Mouse (Mus musculus): ENCODE data around the gene Hoxa1.

The Hoxa1 gene

DNA sequence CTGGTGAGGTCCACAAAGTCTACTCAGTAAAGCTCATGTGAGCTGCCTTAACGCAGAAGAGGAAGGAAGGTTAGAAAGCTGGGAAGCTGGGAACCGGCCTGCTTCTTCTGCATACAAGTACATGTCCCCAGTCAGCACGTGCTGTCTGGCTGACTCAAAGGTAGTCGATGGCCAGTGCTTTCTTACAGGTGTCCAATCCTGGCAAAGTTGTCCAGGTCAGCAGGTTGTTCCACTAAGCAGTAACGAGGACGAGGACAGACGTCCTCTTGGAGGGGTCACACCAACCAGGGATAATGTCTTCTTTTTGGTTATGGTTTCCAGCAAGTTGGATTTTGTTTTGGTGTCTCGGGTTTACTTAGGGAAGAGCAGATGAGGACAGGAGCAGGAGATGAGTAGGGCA lies 31.8 kb upstream of the Hoxa1 start:
- DNase-seq (ENCODE audit: low read depth, low spot score) = no peak

DNA sequence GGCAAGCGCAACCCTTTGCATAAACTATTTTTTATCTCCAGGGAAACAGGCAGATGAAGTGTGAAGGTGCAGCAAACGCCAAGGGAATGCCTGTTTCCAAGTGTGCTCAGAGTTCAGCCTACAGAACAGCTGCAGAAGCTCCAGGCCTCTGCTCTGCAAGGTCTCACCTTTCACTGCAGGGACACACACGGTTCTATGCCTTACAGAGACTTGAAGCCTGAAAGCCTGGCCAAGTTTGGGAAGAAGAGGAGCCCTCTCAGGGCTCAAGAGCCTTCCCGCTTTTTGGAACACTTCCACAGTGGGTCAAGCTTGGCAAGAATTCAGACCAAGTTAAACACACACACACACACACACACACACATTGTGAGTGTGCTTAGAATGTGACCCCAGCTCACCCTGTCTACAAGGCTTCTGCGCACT lies 31.1 kb upstream of the Hoxa1 start:
- no peak for DNase-seq (ENCODE audit: low read depth, low spot score)

- DNase-seq (ENCODE audit: low read depth, low spot score) = no peak
Measured at GRCm38 (mm10) chr6:52186500-52186899, 28.4 kb upstream of the Hoxa1 start.

- no peak for DNase-seq (ENCODE audit: low read depth, low spot score)
Measured at GRCm38 (mm10) chr6:52185834-52186233, 27.7 kb upstream of the Hoxa1 start.

DNA sequence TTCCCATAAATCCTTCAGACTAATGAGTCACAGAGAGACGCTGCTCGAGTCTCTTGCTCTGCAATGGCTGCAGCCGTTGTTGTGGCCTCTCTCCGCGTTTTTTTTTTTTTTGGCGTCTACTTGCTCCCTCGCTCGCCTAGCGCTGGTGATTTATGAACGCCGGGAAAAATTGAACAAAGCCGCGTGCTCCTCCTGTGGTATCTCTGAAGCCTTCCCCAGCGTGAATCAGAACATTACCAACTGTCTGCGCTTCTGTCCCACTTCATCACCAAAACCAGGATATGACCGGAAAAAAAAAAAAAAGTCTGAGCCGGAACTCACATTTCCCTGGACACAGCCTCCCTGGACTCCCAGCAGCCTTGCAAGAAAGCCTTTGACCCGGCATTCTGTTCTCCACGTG lies 27.1 kb upstream of the Hoxa1 start:
- no peak for DNase-seq (ENCODE audit: low read depth, low spot score)

DNA sequence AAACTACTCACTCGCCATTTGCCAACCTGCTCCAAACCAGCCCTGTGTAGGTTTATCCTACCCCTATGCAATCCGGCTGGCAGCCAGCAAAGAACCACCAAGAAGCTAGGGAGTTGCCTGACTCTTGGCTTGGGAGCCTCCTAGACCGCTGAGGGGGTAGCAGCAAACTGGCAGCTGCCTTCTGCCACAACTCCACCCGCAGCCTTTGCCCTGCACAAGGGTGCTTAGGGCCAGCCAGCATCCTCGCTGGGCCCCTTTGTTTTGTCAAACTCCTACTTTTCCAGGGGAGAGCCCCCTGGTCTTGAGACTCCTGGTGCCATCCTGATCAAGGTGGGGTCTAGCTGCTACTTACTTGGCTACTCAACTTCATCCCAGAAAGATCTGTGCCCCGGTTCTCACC lies 26.6 kb upstream of the Hoxa1 start:
- no peak for DNase-seq (ENCODE audit: low read depth, low spot score)

DNA sequence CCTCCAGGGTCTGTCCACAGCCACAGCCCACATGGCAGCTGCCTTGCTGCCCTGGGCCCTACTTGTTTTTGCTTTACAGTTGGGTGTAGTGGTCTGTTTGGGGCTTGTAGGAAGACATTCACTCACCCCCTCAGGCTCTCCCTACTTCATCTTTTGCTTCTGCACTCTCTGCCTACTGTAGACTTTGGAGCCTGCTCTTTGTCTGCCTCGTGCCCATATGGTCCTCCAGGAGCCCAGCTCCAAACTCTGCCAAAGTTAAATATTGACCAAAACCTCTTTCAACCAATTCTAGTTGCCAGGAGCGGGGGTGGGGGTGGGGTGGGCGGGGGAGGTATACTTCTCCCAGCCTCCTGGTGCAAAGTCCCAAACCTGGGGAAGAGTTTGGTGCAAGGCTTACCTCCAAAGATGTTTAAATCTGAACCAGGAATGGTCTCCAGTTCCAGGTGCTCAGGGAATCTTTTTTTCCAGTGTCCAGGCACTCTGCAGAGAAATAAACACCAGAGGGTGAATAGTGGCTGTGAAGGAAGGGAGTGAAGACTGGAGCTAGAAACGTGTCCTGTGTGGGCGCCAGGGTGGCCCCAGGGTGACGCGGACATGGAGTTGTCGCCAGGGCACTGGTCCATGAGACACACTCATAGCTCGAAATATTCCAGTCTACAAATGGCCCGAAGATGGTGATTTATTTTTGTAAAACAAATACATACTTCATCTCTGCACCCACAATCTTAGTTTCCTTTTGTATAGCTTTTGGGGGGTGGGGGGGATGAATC lies 25.4 kb upstream of the Hoxa1 start:
- DNase-seq (ENCODE audit: low read depth, low spot score) = no peak

- no peak for DNase-seq (ENCODE audit: low read depth, low spot score)
Measured at GRCm38 (mm10) chr6:52182793-52183192, 24.7 kb upstream of the Hoxa1 start.

GRCm38 (mm10) chr6:52182030-52182429 lies 23.9 kb upstream of the Hoxa1 start:
- DNase-seq (ENCODE audit: low read depth, low spot score) = no peak

DNA sequence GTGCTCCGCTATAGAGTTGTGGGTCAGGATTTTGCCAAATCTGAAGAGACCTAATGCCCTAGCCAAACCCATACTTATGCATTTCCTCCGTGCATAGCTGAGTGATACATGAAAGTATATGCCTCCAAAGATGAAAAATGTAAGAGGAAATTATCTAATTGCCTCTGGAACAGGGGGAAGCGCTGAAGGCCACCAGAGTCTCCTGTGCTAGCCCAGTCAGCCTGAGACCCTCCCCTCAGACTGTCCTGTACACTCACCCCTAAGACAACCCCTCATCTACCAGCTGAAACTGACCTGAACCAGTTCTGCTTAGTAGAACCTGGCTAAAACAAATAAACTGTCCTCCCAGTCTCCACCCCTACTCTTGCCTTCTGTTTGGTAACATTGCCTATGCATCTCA lies 22.6 kb upstream of the Hoxa1 start:
- DNase-seq (ENCODE audit: low read depth, low spot score) = no peak

DNA sequence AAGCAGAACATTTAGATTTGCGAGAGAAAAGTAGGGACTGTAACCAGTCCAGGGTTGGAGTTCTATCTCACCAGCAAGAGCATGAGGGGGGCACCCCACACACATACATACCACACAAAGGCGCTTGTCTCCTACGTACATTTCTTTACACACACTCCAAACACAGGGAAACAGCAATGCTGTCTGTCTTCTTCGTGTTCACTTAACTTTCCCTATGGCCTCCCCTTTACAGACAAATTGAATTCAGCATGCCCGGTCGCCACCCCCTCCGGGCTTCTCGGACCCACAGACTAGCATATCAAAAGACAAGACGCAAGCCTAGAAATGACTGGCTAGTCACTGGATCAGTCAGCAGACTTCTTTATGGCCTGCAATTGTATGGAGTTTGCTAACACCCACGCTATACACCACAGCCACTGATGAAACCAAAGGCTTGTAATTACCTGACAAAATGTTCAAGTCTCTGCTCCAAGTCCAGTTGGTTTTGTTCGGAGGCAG lies 22.1 kb upstream of the Hoxa1 start:
- DNase-seq (ENCODE audit: low read depth, low spot score) = no peak

DNA sequence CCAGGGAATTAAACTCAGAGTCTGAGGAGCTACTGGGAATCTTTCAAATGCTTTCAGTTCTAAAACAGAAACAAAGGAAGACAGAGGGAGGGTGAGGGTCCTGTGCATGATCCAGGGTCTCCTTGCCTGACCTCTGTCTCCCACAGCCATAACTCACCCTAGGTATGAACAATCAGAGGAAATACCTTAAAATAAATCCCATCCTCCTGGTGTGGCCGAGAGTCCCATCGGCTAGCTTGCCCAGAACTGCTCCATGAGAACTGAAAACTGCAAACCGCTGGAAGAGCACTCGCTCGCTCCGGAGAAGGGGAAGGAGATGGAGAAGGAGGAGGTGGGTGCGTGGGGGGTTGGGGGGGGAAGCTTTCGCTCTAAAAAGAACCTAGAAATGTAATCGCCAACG lies 21.6 kb upstream of the Hoxa1 start:
- DNase-seq (ENCODE audit: low read depth, low spot score) = no peak

- DNase-seq (ENCODE audit: low read depth, low spot score) = no peak
Measured at GRCm38 (mm10) chr6:52178918-52179665, 21.0 kb upstream of the Hoxa1 start.

DNA sequence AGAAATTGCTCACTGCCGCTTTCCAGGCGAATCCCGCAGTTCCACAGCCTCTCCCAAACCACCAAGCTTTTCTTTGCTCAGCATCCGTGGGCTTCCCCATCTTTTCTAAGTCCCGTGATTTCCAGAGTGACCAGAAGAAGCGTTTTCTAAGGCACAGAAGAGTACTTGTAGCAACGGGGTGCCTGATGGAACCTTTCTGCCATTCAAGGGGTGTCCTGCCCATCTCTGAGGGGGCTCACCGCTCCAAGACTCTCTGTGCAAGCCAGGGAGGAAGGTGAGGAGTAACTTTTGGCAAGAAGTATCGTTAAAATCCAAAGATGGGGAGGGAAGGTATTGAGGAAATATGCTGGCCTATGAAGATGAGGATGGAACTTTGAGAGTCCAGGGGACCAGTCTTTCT lies 19.7 kb upstream of the Hoxa1 start:
- DNase-seq (ENCODE audit: low read depth, low spot score) = no peak

- DNase-seq (ENCODE audit: low read depth, low spot score) = no peak
Measured at GRCm38 (mm10) chr6:52177061-52177735, 19.1 kb upstream of the Hoxa1 start, which contains the start of gene 5730596B20Rik. TSS of gene 5730596B20Rik (plus strand) at chr6:52177498.

- no peak for DNase-seq (ENCODE audit: low read depth, low spot score)
Measured at GRCm38 (mm10) chr6:52176391-52176790, 18.3 kb upstream of the Hoxa1 start.

DNA sequence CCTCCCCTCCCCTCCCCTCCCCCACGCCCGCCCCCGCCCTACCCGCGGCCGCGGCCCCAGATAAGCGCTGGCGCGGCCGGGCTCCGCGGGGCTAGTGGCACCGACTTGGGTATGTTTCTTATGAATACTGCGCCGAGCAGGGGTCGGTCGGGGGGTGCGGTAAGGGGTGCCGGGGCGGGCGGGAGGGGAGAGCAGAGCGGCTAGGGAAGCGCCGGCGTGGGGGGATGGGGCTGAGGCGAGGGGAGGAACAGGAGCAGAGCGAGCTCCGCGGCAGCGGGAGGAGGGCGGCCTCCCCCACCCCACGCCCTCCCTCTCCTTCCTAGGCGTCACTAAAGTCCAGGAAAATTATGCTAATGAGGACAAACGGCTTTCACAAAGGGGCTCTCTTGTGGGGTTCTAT lies 17.7 kb upstream of the Hoxa1 start:
- no peak for DNase-seq (ENCODE audit: low read depth, low spot score)

- no peak for DNase-seq (ENCODE audit: low read depth, low spot score)
Measured at GRCm38 (mm10) chr6:52174968-52175751, 17.0 kb upstream of the Hoxa1 start.

DNA sequence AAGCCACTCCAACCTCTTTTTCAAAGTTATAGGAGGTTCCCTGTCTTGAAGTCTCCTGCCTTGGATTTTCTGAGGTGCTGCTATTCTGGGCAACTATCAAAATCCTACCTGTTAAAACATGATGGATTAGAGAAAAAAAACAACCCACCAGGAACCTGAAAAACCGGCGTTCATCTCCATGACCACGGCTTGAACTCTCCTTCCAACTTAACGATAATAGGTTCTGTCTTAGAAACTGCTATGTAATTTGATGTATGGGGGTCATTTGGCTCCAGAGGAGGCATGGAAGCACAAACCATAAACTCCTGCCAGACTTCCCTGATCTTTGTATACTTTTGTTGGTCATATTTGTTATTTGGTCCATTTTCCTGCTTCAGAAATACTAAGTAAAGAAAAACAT lies 15.5 kb upstream of the Hoxa1 start:
- DNase-seq (ENCODE audit: low read depth, low spot score) = no peak

- no peak for DNase-seq (ENCODE audit: low read depth, low spot score)
Measured at GRCm38 (mm10) chr6:52172501-52172900, 14.4 kb upstream of the Hoxa1 start.

DNA sequence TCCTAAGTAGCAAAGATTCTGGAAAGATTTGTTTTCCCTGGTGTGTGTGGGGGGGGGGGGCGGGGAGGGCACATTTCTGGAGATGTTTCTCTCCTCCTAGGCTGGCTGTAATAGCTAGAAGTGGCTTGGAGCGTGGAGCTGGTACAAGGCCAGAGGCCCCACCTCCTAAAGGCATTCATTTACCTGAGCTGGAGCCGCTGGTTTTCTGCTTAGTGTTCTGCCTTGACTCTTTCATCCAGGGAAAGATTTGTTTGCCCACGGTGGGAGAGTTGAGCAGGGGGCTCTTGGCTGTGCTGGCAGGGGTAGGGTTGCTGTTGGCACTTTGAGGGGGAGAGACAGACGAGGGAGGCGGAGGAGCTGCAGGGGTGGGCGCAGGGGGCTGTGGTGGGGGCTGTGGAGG lies 13.8 kb upstream of the Hoxa1 start:
- no peak for DNase-seq (ENCODE audit: low read depth, low spot score)

DNA sequence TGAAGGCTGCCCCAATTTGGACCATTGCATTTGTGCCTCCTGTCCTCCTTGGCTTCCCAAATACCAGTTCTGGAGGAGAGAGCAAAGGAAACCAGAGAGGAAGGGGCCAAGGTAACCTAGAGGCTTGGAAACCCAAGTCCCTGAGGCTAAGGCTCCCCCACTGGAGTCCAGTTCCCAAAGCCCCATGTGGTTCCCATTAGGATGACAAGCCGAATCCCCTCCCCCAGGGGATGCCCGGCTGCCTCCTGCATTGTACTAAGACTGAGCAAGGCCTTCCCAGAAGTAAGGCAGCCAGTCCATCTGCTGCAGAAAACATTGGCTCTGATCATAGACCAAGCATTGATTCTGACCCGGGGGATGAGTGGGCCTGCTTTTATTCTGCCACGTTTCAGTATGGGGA lies 13.2 kb upstream of the Hoxa1 start:
- no peak for DNase-seq (ENCODE audit: low read depth, low spot score)
